Mouse (Mus musculus) stomach, embryonic 15.5 days (tissue): Measurements from ENCODE around the gene Lman1l. TPM values are rescaled to one million over a fixed set of nuclear protein-coding genes. Genes with fewer than 3 reads are reported as not detected.

Experiments used
- ATAC-seq: fragments of 200-750 bp; cut with Nextera tagmentation; 2 replicates; pipeline ENCODE4 v1.8.0; 2017; ENCODE audit warnings: low read depth, moderate number of reproducible peaks, moderate TSS enrichment; ENCODE audit not compliant: insufficient read depth, low FRiP score
- H3K27ac ChIP-seq: fragments of 300-500 bp; sonication (generic); 2 replicates; pipeline ENCODE4 v1.5.1; 2015; ENCODE audit warnings: mild to moderate bottlenecking, inconsistent platforms
- H3K27me3 ChIP-seq: fragments of 300-500 bp; sonication (generic); replicated peaks from 2 replicates; pipeline ENCODE4 v1.6.1; 2015; ENCODE audit warnings: inconsistent platforms
- H3K36me3 ChIP-seq: fragments of 300-500 bp; sonication (generic); 2 replicates; pipeline ENCODE4 v1.6.1; 2015; ENCODE audit warnings: inconsistent platforms
- H3K4me1 ChIP-seq: fragments of 300-500 bp; sonication (generic); 2 replicates; pipeline ENCODE4 v1.6.1; 2015; ENCODE audit warnings: inconsistent platforms
- H3K4me2 ChIP-seq: fragments of 300-500 bp; sonication (generic); 2 replicates; pipeline ENCODE4 v1.6.1; 2015; ENCODE audit warnings: mild to moderate bottlenecking, inconsistent platforms
- H3K4me3 ChIP-seq: fragments of 300-500 bp; sonication (generic); replicated peaks from 2 replicates; pipeline ENCODE4 v1.5.1; 2015; ENCODE audit warnings: inconsistent platforms
- H3K9ac ChIP-seq: fragments of 300-500 bp; sonication (generic); 2 replicates; pipeline ENCODE4 v1.6.1; 2015; ENCODE audit warnings: inconsistent platforms
- H3K9me3 ChIP-seq: fragments of 300-500 bp; sonication (generic); 2 replicates; pipeline ENCODE4 v1.6.1; 2016; ENCODE audit warnings: inconsistent platforms
- WGBS: fragments of 180-500 bp; shearing (Covaris S2); methylation state at CpG from one replicate; pipeline ENCODE4 v1.1.7; 2015; 5-methylcytosine and 5-hydroxymethylcytosine counted together
- polyA plus RNA-seq: library from polyadenylated mRNA; unstranded; fragments of >200 nt; fragmentation: Nextera tagmentation; extraction: Ambion mirVana; gene quantifications from 2 replicates; pipeline ENCODE4 v1.2.1, GENCODE M21; 2015

Gene Lman1l
- polyA plus RNA-seq: not detected in 2 replicates

- 92% methylated on average over 5 of the region's 5 CpGs for WGBS
- no peak for ATAC-seq
- H3K4me3 ChIP-seq: no peak within 1 kb of the TSS
Measured at GRCm38 (mm10) chr9:57620674-57621073, at the start of gene Lman1l. Gene Lman1l, minus strand, starts transcription at chr9:57620774.

GRCm38 (mm10) chr9:57669566-57669965 is 49.0 kb upstream of the Lman1l start:
- Histone ChIP-seq H3K9ac (no peak overlapping the region), H3K4me3 (no peak overlapping the region), H3K27ac (no peak overlapping the region), H3K9me3 (no peaks in the 10 kb centered on the region), H3K27me3 (no peaks in the 10 kb centered on the region), H3K4me2 (no peak overlapping the region), H3K4me1 (no peaks in the 10 kb centered on the region), H3K36me3 (no peaks in the 10 kb centered on the region)
- WGBS: 82% methylated on average over 3 of the region's 3 CpGs
- no peak for ATAC-seq

More at GRCm38 (mm10) chr9:57620674-57621073, at the start of gene Lman1l:
- Histone ChIP-seq H3K9me3 (no peaks in the 10 kb centered on the region), H3K4me2 (no peak within 1 kb of the TSS), H3K9ac (no peak within 1 kb of the TSS), H3K36me3 (peaks cover 12% of the 10 kb centered on the region), H3K27ac (no peak within 1 kb of the TSS), H3K27me3 (no peaks in the 10 kb centered on the region), H3K4me1 (no peaks in the 10 kb centered on the region; the same call in 1 of the 2 replicates)

DNA sequence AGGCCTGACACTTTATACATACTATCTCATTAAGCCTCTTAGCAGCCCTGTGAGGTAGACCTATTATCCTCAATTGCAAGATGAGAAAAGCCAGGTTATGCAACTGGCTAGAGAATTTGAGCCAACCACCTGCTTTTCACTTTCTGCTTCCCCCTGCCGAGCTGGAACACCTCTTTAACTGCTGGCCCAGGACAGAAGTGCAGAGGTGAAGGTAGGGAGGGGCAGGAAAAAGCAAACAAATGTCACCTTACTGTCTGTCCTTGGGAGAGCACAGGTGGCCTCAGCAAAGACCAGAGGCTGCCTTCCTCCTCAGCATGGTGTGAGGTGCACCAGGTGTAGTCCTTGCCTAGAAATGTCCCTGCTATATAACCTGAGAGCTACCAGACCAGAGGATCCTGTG is 47.7 kb upstream of the Lman1l start:
- no peak for ATAC-seq
- WGBS: 20% methylated on average over 1 of the region's 1 CpGs
- H3K27ac ChIP-seq: no peak overlapping the region
- H3K36me3 ChIP-seq: no peaks in the 10 kb centered on the region
- no peak overlapping the region for H3K9ac ChIP-seq
- no peaks in the 10 kb centered on the region for H3K9me3 ChIP-seq
- H3K4me2 ChIP-seq: no peak overlapping the region
- H3K4me3 ChIP-seq: no peak overlapping the region
- H3K27me3 ChIP-seq: no peaks in the 10 kb centered on the region
- H3K4me1 ChIP-seq: no peaks in the 10 kb centered on the region

GRCm38 (mm10) chr9:57667817-57668216 is 47.2 kb upstream of the Lman1l start:
- Histone ChIP-seq H3K4me1 (no peaks in the 10 kb centered on the region), H3K4me3 (no peak overlapping the region), H3K27me3 (no peaks in the 10 kb centered on the region), H3K9ac (no peak overlapping the region), H3K9me3 (no peaks in the 10 kb centered on the region), H3K36me3 (no peaks in the 10 kb centered on the region), H3K27ac (no peak overlapping the region), H3K4me2 (no peak overlapping the region)
- WGBS: 57% methylated on average over 11 of the region's 11 CpGs
- no peak for ATAC-seq

- Histone ChIP-seq H3K9me3 (no peaks in the 10 kb centered on the region), H3K36me3 (no peaks in the 10 kb centered on the region), H3K27me3 (no peaks in the 10 kb centered on the region), H3K9ac (no peak overlapping the region), H3K4me2 (no peak overlapping the region), H3K4me1 (no peaks in the 10 kb centered on the region), H3K27ac (no peak overlapping the region), H3K4me3 (no peak overlapping the region)
- ATAC-seq: no peak
- 66% methylated on average over 3 of the region's 3 CpGs for WGBS
Measured at GRCm38 (mm10) chr9:57667136-57667535, 46.6 kb upstream of the Lman1l start.

DNA sequence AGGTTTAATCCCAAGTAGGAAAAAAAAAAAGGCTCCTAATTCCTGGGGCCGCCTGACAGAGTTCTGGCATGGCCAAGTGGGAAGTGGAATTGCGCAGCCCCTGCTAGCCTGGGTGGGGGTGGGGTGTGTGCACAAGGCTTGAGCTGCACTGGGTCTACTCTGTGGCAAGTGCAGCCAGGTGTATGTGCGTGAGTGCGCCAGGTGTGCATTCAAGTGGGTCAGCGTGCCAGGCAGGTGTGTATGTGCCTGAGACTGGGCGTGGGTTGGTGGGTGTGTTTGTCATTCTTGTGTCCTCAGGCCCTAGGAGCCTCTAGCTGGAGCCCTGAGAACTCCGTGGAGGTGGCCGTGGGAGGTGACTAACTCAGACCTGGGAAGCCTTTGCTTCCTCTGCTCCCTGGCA is 46.0 kb upstream of the Lman1l start:
- ATAC-seq: no peak
- Histone ChIP-seq H3K4me3 (no peak overlapping the region), H3K9ac (no peak overlapping the region), H3K4me1 (no peaks in the 10 kb centered on the region), H3K27me3 (no peaks in the 10 kb centered on the region), H3K36me3 (no peaks in the 10 kb centered on the region), H3K4me2 (no peak overlapping the region), H3K27ac (no peak overlapping the region), H3K9me3 (no peaks in the 10 kb centered on the region)
- WGBS: 71% methylated on average over 8 of the region's 8 CpGs

DNA sequence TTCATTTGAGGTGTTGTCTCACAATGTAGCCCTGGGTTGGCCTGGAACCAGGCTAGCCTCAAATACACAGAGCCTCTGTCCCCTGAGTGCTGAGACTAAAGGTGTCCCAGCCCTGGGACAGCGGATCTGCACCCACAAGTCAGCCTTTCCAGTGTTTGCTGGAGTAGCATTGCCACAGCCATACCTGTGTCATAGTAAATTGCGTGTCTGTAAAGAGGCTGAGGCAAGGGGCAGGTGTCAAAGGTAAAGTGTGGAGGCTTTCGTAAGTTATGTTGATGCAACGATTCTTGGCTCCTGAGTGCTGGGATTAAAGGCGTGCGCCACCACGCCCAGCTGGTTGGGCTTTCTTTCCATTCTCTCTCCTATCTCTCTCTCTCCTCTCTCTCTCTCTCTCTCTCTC is 44.0 kb upstream of the Lman1l start:
- Histone ChIP-seq H3K9ac (no peak overlapping the region), H3K27ac (no peak overlapping the region)

GRCm38 (mm10) chr9:57661552-57661951 is 41.0 kb upstream of the Lman1l start:
- WGBS: 60% methylated on average over 3 of the region's 3 CpGs
- H3K9me3 ChIP-seq: no peaks in the 10 kb centered on the region
- H3K4me3 ChIP-seq: no peak overlapping the region
- H3K9ac ChIP-seq: no peak overlapping the region
- H3K4me1 ChIP-seq: no peaks in the 10 kb centered on the region
- no peaks in the 10 kb centered on the region for H3K27me3 ChIP-seq
- no peak overlapping the region for H3K27ac ChIP-seq
- no peaks in the 10 kb centered on the region for H3K36me3 ChIP-seq
- ATAC-seq: no peak
- no peak overlapping the region for H3K4me2 ChIP-seq

More for the DNA sequence above, 44.0 kb upstream of the Lman1l start:
- Histone ChIP-seq H3K4me1 (no peaks in the 10 kb centered on the region), H3K4me2 (no peak overlapping the region), H3K9me3 (no peaks in the 10 kb centered on the region), H3K36me3 (no peaks in the 10 kb centered on the region), H3K27me3 (no peaks in the 10 kb centered on the region), H3K4me3 (no peak overlapping the region)
- ATAC-seq: no peak
- WGBS: 43% methylated on average over 7 of the region's 7 CpGs

- no peak overlapping the region for H3K9ac ChIP-seq
- no peaks in the 10 kb centered on the region for H3K9me3 ChIP-seq
- H3K4me2 ChIP-seq: no peak overlapping the region
- H3K27ac ChIP-seq: no peak overlapping the region
- H3K36me3 ChIP-seq: no peaks in the 10 kb centered on the region
- no peaks in the 10 kb centered on the region for H3K27me3 ChIP-seq
- no peak overlapping the region for H3K4me3 ChIP-seq
- 62% methylated on average over 6 of the region's 6 CpGs for whole genome bisulfite sequencing
- ATAC-seq: no peak
- no peaks in the 10 kb centered on the region for H3K4me1 ChIP-seq
Measured at GRCm38 (mm10) chr9:57660501-57660900, 39.9 kb upstream of the Lman1l start.

- no peak overlapping the region for H3K4me2 ChIP-seq
- ATAC-seq: no peak; the same call in 1 of the 2 replicates
- H3K27ac ChIP-seq: no peak overlapping the region
- 26% methylated on average over 4 of the region's 4 CpGs for WGBS
- no peaks in the 10 kb centered on the region for H3K27me3 ChIP-seq
- H3K36me3 ChIP-seq: no peaks in the 10 kb centered on the region
- H3K9ac ChIP-seq: no peak overlapping the region
- no peak overlapping the region for H3K4me3 ChIP-seq
- no peaks in the 10 kb centered on the region for H3K9me3 ChIP-seq
- H3K4me1 ChIP-seq: no peaks in the 10 kb centered on the region
Measured at GRCm38 (mm10) chr9:57659774-57660173, 39.2 kb upstream of the Lman1l start.

GRCm38 (mm10) chr9:57658970-57659369 is 38.4 kb upstream of the Lman1l start:
- Histone ChIP-seq H3K9ac (no peak overlapping the region), H3K4me1 (no peaks in the 10 kb centered on the region), H3K27me3 (no peaks in the 10 kb centered on the region), H3K36me3 (no peaks in the 10 kb centered on the region), H3K4me3 (no peak overlapping the region), H3K4me2 (no peak overlapping the region), H3K9me3 (no peaks in the 10 kb centered on the region), H3K27ac (no peak overlapping the region)
- 78% methylated on average over 4 of the region's 4 CpGs for WGBS
- ATAC-seq: no peak

DNA sequence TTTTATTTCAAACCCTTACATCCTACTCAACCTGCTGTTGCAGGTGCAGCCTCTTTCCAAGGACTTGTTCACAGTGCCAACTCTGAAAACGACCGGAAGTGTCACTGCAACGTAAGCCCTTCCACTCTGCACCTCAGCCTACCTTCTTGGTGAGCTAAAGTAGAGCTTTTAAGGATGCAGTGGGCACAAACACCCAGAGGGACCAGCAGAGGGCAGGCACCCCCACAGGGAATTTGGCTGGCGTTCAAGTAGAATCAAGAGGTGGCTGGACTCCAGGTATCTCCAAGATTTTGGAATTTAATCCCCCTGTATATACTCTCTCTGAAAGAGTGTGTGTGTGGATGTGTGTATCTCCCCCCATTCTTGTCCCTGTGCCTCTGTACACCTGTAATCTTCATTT is 37.3 kb upstream of the Lman1l start:
- no peaks in the 10 kb centered on the region; the same call in 1 of the 2 replicates for H3K4me1 ChIP-seq
- H3K9me3 ChIP-seq: no peaks in the 10 kb centered on the region
- 57% methylated on average over 4 of the region's 4 CpGs for WGBS
- H3K27ac ChIP-seq: no peak overlapping the region
- H3K9ac ChIP-seq: no peak overlapping the region
- H3K4me2 ChIP-seq: no peak overlapping the region
- ATAC-seq: no peak
- H3K4me3 ChIP-seq: no peak overlapping the region
- no peaks in the 10 kb centered on the region for H3K36me3 ChIP-seq
- H3K27me3 ChIP-seq: no peaks in the 10 kb centered on the region
